Mouse (Mus musculus): Measurements from ENCODE around the gene Gm44511. TPM values are rescaled to one million over a fixed set of nuclear protein-coding genes. Genes with fewer than 3 reads are reported as not detected.
"Not testable (repeated sequence)": the region's sequence is repeated elsewhere in the genome, so short reads cannot be mapped to it uniquely, and the experiment has no call there.

The Gm44511 gene
- polyA plus RNA-seq, 1 experiment from 2014 or later = not detected

DNA sequence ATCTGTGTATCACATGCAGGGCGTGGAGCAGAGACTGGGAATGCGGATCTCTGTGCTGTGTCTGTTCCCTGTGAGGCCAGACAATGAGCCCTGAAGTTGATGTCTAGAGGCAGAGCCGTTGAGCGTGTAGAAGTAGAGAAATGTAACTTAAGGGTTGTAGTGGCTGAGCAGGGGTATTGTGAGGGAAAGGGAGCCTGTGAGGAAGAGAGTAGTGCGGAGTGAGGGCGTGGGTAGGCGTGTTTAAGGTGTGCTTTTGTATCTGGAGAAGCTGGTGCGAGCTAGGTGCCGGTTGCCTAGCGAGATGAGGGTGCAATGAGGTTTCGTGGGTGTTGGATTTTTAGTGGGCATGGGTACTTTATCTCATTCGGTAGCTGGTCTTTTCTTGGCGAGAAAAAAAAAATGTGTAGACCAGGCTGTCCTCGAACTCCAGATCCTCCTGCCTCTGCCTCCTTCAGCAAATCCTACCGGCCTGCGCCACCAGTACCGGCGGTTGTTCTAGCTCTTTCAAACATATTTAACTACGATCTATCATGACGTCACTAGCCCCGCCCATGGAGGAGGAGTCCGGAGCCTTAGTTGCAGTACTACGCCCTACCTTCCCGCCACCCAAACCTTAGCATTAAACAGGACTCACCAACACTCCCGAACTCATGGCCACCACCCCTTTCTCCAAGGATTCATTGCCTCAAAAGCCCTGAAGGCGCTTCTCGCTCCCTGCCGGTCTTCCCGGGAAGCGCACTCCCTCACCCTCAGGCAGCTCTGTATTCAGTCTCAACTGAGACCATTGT, 62.2 kb downstream of the Gm44511 start:
- WGBS = 2% methylated on average over 30 of the region's 30 CpGs
- Histone ChIP-seq H3K9me3 (ENCODE audit: control insufficient read depth, low read depth, low read length) (no peaks in the 10 kb centered on the region), H3K36me3 (ENCODE audit: control insufficient read depth, insufficient read depth, low read length) (no peaks in the 10 kb centered on the region), H3K27me3 (ENCODE audit: control insufficient read depth, insufficient read depth, low read length) (no peaks in the 10 kb centered on the region), H3K27ac (ENCODE audit: low read length) (peak overlapping the region; percentile 63; the same call in 1 of the 2 replicates), H3K4me3 (ENCODE audit: low read depth, low read length) (peak overlapping the region; percentile 54), H3K4me1 (ENCODE audit: control insufficient read depth, insufficient read depth, low read length) (no peaks in the 10 kb centered on the region), H3K4me2 (replicated peaks; ENCODE audit: low read depth, low read length) (peak overlapping the region; percentile 63), H3K9ac (replicated peaks; ENCODE audit: low read depth, low read length) (peak overlapping the region; percentile 55)
- peak; percentile 93 for ATAC-seq (ENCODE audit: insufficient number of reproducible peaks, insufficient read depth, low FRiP score, low read depth)

DNA sequence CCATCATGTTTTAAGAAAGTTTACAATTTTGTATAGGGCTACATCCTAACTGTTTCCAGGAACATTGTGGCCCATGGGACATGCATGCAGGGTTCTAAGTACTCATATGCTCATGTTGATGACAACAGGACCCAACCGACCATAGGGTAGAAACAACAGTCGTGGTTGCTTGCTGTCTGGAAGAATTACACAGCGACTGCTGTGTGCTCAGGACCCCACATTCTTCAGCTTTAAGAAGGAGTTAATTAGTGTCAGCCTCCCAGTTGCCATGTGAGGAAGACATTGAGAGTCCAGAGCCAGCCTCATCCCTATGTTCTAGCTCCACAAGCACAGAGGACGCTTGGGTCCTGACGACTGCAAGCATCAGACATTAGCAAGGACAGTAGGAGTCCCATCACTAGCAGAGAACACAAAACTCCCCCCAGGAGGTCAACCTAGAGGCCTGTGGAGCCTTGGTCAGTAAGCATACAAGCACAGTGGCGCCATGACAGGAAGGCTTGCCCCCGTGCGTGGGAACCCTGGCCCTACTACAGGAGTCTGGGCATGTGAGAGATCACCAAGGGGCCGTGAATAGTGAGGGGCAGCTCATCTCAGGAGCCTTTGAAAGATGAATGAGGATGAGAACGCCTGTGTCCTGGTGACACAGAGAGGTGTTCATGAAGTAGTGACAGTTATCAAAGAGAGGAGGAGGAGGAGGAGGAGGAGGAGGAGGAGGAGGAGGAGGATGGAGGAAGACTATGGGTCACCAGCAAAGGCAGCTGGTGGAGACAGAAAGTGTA, 63.0 kb downstream of the Gm44511 start:
- H3K9ac ChIP-seq (replicated peaks; ENCODE audit: low read depth, low read length); H3K27me3 ChIP-seq (ENCODE audit: control insufficient read depth, insufficient read depth, low read length); H3K27ac ChIP-seq (ENCODE audit: low read length); H3K36me3 ChIP-seq (ENCODE audit: control insufficient read depth, insufficient read depth, low read length); H3K9me3 ChIP-seq (ENCODE audit: control insufficient read depth, low read depth, low read length); ATAC-seq (ENCODE audit: insufficient number of reproducible peaks, insufficient read depth, low FRiP score, low read depth); H3K4me1 ChIP-seq (ENCODE audit: control insufficient read depth, insufficient read depth, low read length): not testable (repeated sequence)
- 74% methylated on average over 10 of the region's 10 CpGs for whole genome bisulfite sequencing
- Histone ChIP-seq H3K4me2 (replicated peaks; ENCODE audit: low read depth, low read length) (peak overlapping the region; percentile 63), H3K4me3 (ENCODE audit: low read depth, low read length) (peak overlapping the region; percentile 54)

DNA sequence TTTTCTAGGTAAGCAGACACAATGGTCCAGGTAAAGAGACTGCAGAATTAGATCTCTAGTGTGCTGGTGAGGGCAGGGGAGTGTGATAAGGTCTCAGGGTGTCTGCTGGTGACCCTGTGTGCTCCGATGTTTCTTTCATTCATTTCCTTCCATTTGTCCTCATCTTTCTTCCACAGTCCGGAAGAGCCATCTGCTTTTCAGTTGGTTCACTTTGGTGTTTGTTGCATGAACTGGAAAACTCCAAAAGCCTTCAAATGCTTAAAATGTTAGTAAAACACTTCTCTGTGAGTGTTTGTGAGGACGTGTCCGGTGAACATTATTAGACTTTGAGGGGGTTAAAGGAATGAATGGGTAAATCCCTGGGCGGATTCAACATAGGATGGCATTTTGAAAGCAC, 65.0 kb downstream of the Gm44511 start:
- WGBS = 44% methylated on average over 5 of the region's 5 CpGs

DNA sequence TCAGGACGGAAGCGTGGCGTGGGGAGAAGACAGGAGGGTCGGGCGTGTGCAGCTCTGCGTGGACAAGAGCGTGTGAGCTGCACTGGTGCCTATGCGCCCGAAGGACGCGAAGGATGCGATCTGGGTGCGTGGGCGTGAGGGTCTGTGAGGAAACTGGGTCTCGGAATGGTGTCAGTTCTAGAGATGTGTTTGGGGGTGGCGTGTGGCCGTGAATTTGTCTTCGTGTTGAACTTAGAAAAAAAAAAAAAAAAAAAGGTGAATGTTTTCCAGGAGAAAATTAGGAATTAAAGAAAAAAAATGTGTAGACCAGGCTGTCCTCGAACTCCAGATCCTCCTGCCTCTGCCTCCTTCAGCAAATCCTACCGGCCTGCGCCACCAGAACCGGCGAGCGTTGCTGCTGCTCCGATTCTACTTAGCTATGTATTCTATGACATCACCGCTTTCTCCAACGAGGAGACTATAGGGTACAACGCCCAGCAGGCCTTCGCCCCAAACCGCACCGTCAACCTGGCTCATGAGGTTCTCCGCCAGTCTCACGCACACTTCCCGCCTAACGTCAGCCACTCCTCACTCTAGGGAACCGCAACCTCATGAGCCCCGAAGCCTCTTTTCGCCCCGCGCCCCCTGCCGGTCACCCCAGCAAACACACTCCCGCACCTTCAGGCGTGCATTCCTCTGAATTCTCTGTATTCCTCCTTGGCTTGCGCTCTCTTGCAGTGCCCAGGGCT, 65.5 kb downstream of the Gm44511 start:
- Histone ChIP-seq H3K27ac (ENCODE audit: low read length) (peak overlapping the region; percentile 82), H3K9ac (replicated peaks; ENCODE audit: low read depth, low read length) (peak overlapping the region; percentile 52), H3K4me3 (ENCODE audit: low read depth, low read length) (peak overlapping the region; percentile 61), H3K4me2 (replicated peaks; ENCODE audit: low read depth, low read length) (peak overlapping the region; percentile 40)
- peak; percentile 68 for ATAC-seq (ENCODE audit: insufficient number of reproducible peaks, insufficient read depth, low FRiP score, low read depth)
- not testable (repeated sequence) for H3K36me3 ChIP-seq (ENCODE audit: control insufficient read depth, insufficient read depth, low read length); H3K9me3 ChIP-seq (ENCODE audit: control insufficient read depth, low read depth, low read length); H3K27me3 ChIP-seq (ENCODE audit: control insufficient read depth, insufficient read depth, low read length); H3K4me1 ChIP-seq (ENCODE audit: control insufficient read depth, insufficient read depth, low read length)
- under 1% methylated on average over 44 of the region's 44 CpGs for whole genome bisulfite sequencing

More for the DNA sequence above, 65.0 kb downstream of the Gm44511 start:
- no peaks in the 10 kb centered on the region for H3K27me3 ChIP-seq (ENCODE audit: control insufficient read depth, insufficient read depth, low read length)
- H3K4me2 ChIP-seq (replicated peaks; ENCODE audit: low read depth, low read length) = peak overlapping the region; percentile 40
- H3K36me3 ChIP-seq (ENCODE audit: control insufficient read depth, insufficient read depth, low read length) = no peaks in the 10 kb centered on the region
- no peak overlapping the region for H3K9ac ChIP-seq (replicated peaks; ENCODE audit: low read depth, low read length)
- peak overlapping the region; percentile 36; the same call in 1 of the 2 replicates for H3K27ac ChIP-seq (ENCODE audit: low read length)
- ATAC-seq (ENCODE audit: insufficient number of reproducible peaks, insufficient read depth, low FRiP score, low read depth) = no peak
- peak overlapping the region; percentile 61 for H3K4me3 ChIP-seq (ENCODE audit: low read depth, low read length)
- H3K9me3 ChIP-seq (ENCODE audit: control insufficient read depth, low read depth, low read length) = no peaks in the 10 kb centered on the region
- no peaks in the 10 kb centered on the region for H3K4me1 ChIP-seq (ENCODE audit: control insufficient read depth, insufficient read depth, low read length)

DNA sequence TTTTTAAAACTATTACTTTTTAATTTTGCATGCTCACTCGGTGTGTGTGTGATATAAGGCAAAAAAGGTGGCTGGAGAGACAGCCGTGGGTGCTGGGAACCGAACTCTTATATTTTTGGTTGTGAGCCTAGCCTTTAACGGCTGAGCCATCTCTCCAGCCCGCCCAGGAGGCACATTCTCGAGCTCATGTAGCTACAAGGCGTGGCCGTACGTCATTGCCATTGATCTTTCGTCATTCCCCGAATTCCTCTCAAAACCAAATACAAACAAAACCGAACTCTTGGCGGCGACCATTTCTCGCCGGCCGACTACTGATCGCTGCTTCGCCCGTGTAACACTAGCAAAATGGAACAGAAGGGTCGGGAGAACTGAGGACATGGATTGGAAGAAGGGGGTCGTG, 66.1 kb downstream of the Gm44511 start:
- peak overlapping the region; percentile 52 for H3K9ac ChIP-seq (replicated peaks; ENCODE audit: low read depth, low read length)
- H3K4me2 ChIP-seq (replicated peaks; ENCODE audit: low read depth, low read length) = peak overlapping the region; percentile 14; the same call in 1 of the 2 replicates
- peak; percentile 15; the same call in 1 of the 2 replicates for ATAC-seq (ENCODE audit: insufficient number of reproducible peaks, insufficient read depth, low FRiP score, low read depth)
- H3K9me3 ChIP-seq (ENCODE audit: control insufficient read depth, low read depth, low read length); H3K27me3 ChIP-seq (ENCODE audit: control insufficient read depth, insufficient read depth, low read length); H3K36me3 ChIP-seq (ENCODE audit: control insufficient read depth, insufficient read depth, low read length); H3K4me1 ChIP-seq (ENCODE audit: control insufficient read depth, insufficient read depth, low read length): not testable (repeated sequence)
- under 1% methylated on average over 22 of the region's 22 CpGs for WGBS
- peak overlapping the region; percentile 82 for H3K27ac ChIP-seq (ENCODE audit: low read length)
- peak overlapping the region; percentile 61 for H3K4me3 ChIP-seq (ENCODE audit: low read depth, low read length)

DNA sequence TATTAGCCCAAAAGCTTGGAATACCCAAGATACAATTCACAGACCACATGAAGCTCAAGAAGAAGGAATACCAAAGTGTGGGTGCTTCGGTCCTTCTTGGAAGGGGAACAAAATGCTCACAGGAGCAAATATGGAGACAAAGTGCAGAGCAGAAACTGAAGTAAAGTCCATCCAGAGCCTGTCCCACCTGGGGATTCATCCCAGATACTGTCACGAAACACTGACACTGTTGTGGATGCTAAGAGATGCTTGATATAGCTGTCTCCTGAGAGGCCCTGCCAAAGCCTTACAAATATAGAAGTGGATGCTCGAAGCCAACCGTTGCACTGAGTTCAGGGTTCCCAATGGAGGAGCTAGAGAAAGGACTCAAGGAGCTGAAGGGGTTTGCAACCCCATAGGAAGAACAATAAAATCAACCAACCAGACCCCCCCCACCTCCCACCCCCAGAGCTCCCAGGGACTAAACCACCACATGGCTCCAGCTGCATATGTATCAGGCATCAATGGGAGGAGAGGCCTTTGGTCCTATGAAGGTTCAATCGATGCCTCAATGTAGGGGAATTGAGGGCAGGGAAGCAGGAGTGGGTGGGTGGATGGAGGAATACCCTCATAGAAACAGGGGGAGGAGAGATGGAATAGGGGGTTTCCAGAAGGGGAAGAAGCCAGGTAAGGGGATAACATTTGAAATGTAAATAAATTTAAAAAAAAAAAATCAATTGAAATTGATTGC, 66.7 kb downstream of the Gm44511 start:
- Histone ChIP-seq H3K36me3 (ENCODE audit: control insufficient read depth, insufficient read depth, low read length) (no peaks in the 10 kb centered on the region), H3K27ac (ENCODE audit: low read length) (no peak overlapping the region), H3K4me1 (ENCODE audit: control insufficient read depth, insufficient read depth, low read length) (no peaks in the 10 kb centered on the region), H3K9me3 (ENCODE audit: control insufficient read depth, low read depth, low read length) (no peaks in the 10 kb centered on the region), H3K27me3 (ENCODE audit: control insufficient read depth, insufficient read depth, low read length) (no peaks in the 10 kb centered on the region), H3K9ac (replicated peaks; ENCODE audit: low read depth, low read length) (no peak overlapping the region), H3K4me3 (ENCODE audit: low read depth, low read length) (peak overlapping the region; percentile 61; the same call in 1 of the 2 replicates), H3K4me2 (replicated peaks; ENCODE audit: low read depth, low read length) (no peak overlapping the region; the same call in 1 of the 2 replicates)
- no peak for ATAC-seq (ENCODE audit: insufficient number of reproducible peaks, insufficient read depth, low FRiP score, low read depth)
- WGBS = 80% methylated on average over 5 of the region's 5 CpGs

DNA sequence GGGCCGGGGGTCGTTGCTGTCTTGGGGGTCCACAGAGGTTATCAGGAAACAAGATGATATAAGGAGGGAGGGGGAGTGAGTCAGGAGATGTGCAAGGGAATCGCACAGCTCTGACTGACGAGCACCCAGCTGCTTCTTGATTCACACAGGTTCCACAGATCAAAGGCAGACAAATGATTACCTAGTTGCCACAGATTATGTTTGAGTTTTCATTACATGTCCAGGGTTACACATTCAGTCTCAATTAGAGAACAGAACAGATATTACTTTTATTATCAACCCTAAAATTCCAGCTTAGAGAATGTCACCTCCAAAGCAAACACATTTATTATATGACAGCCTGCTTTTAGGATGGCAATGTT, 70.7 kb downstream of the Gm44511 start:
- not testable (repeated sequence) for H3K27me3 ChIP-seq (ENCODE audit: control insufficient read depth, insufficient read depth, low read length); H3K27ac ChIP-seq (ENCODE audit: low read length); H3K4me2 ChIP-seq (replicated peaks; ENCODE audit: low read depth, low read length); H3K36me3 ChIP-seq (ENCODE audit: control insufficient read depth, insufficient read depth, low read length); H3K4me1 ChIP-seq (ENCODE audit: control insufficient read depth, insufficient read depth, low read length); H3K9ac ChIP-seq (replicated peaks; ENCODE audit: low read depth, low read length); H3K4me3 ChIP-seq (ENCODE audit: low read depth, low read length); H3K9me3 ChIP-seq (ENCODE audit: control insufficient read depth, low read depth, low read length); ATAC-seq (ENCODE audit: insufficient number of reproducible peaks, insufficient read depth, low FRiP score, low read depth)
- WGBS = 36% methylated on average over 4 of the region's 4 CpGs
